Mouse (Mus musculus): ENCODE results near the gene Olfr1469. TPM values are rescaled to one million over a fixed set of nuclear protein-coding genes. Genes with fewer than 3 reads are reported as not detected.
"Not testable (repeated sequence)": the region's sequence is repeated elsewhere in the genome, so short reads cannot be mapped to it uniquely, and the experiment has no call there.

The Olfr1469 gene
- not detected in 2 replicates for polyA plus RNA-seq (2014; fragmentation: Nextera tagmentation; extraction: Ambion mirVana)

DNA sequence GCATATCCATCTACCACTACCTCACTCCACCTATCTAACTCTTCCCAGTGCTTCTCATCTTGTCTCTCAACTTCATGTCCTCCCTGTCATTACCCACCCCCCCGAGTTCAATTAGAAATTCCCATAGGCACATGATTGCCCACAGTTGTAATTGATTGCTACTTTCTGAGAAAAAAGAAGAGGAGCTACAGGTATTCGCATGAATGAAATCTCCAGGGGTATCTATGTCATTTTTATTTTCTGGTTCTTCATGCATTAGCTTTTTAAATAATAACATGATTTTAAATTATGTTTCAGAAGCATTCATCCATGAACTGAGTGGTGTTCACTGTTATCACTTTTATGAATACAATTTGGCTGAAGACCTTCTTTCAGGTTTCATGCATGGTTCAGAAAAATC is at the start of gene Olfr1469:
Olfr1469 (plus strand) TSS at position 301 of the 400 bp plus-strand sequence.
- Histone ChIP-seq H3K27me3 (ENCODE audit: control insufficient read depth, insufficient read depth, low read length) (no peaks in the 10 kb centered on the region), H3K27ac (ENCODE audit: low read depth, low read length) (no peak within 1 kb of the TSS), H3K9me3 (ENCODE audit: control insufficient read depth, low read length) (peaks cover 5% of the 10 kb centered on the region), H3K4me2 (ENCODE audit: low read depth) (no peak within 1 kb of the TSS), H3K4me1 (ENCODE audit: control insufficient read depth, insufficient read depth, low read length) (no peaks in the 10 kb centered on the region), H3K9ac (ENCODE audit: low read length) (no peak within 1 kb of the TSS), H3K4me3 (ENCODE audit: low read depth, low read length) (no peak within 1 kb of the TSS), H3K36me3 (ENCODE audit: control insufficient read depth, insufficient read depth, low read length) (no peaks in the 10 kb centered on the region)
- WGBS = 74% methylated on average over 2 of the region's 2 CpGs
- ATAC-seq (ENCODE audit: insufficient read depth, low FRiP score, low TSS enrichment) = no peak
- DNase-seq (ENCODE audit: low spot score) = no peak

DNA sequence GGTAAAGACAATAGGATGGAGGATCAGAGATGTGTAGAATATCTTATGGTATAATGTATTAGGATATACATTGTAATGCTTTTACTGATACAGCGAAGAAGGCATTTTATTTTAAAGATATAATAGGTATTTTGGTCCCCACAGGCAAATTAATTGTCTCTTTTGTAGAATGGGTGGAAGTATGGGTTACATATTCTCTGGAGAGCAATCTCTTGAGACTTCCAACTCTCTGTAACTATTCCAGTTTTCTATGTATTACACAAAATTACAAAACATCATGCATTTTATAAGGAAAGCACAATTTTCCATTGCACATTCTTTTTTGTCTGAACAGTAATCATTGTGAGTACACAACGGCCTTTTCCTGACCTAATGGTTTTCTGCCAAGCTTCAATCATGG is 45.7 kb upstream of the Olfr1469 start, which contains the start of gene Olfr1467:
Olfr1467 (plus strand) TSS at position 301 of the 400 bp plus-strand sequence.
- Histone ChIP-seq H3K27me3 (ENCODE audit: control insufficient read depth, insufficient read depth, low read length) (no peaks in the 10 kb centered on the region), H3K36me3 (ENCODE audit: control insufficient read depth, insufficient read depth, low read length) (no peaks in the 10 kb centered on the region), H3K27ac (ENCODE audit: low read depth, low read length) (no peak within 1 kb of the TSS), H3K9me3 (ENCODE audit: control insufficient read depth, low read length) (0 out of 2 replicates have a peak, but pooled peaks cover 5% of the 10 kb centered on the region), H3K4me3 (ENCODE audit: low read depth, low read length) (no peak within 1 kb of the TSS), H3K9ac (ENCODE audit: low read length) (no peak within 1 kb of the TSS), H3K4me2 (ENCODE audit: low read depth) (no peak within 1 kb of the TSS), H3K4me1 (ENCODE audit: control insufficient read depth, insufficient read depth, low read length) (no peaks in the 10 kb centered on the region)
- ATAC-seq (ENCODE audit: insufficient read depth, low FRiP score, low TSS enrichment) = no peak
- 76% methylated on average over 2 of the region's 2 CpGs for WGBS
- no peak for DNase-seq (ENCODE audit: low spot score)

DNA sequence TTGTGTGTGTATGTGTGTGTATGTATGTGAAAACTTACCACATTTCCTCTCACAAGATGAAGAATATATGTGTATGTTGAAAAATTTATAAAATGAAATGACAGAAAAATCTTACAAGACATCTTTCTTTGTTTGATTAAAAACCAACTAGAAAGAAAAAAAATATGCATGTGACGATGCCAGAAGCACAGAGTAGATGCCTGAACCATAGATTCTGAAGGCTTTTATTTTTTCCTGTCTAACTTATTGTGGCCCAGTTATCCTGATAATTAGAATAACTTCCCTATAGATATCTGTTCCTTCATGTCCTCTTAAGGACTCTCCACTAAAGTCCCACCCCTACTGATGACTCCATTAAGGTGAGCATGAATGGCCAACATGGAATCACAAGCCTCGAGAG is 35.5 kb downstream of the Olfr1469 start, which contains the start of gene Olfr1471:
Olfr1471 (plus strand) TSS at position 301 of the 400 bp plus-strand sequence.
- not testable (repeated sequence) for H3K4me3 ChIP-seq (ENCODE audit: low read depth, low read length); H3K27me3 ChIP-seq (ENCODE audit: control insufficient read depth, insufficient read depth, low read length); H3K4me1 ChIP-seq (ENCODE audit: control insufficient read depth, insufficient read depth, low read length); H3K27ac ChIP-seq (ENCODE audit: low read depth, low read length); ATAC-seq (ENCODE audit: insufficient read depth, low FRiP score, low TSS enrichment); H3K9ac ChIP-seq (ENCODE audit: low read length); DNase-seq (ENCODE audit: low spot score); H3K9me3 ChIP-seq (ENCODE audit: control insufficient read depth, low read length); H3K4me2 ChIP-seq (ENCODE audit: low read depth); H3K36me3 ChIP-seq (ENCODE audit: control insufficient read depth, insufficient read depth, low read length)
- 85% methylated on average over 2 of the region's 2 CpGs for WGBS

DNA sequence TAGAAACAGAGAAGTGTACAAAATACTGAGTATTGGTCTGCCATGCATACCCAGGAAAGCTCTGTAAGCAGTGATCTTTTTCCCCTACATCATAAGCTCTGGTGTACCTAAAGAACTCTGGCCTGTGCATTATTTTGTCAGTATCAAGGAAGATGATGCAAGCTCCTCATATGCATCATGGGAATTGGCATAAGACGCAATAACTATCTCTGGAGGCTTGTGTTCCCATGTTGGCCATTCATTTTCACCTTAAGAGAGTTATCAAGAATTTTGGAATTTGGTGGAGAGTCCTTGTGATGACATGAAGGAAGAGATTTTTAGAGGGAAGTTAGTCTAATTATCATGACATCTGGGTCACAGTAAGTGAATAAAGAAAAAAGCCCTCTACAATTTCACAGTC is 48.3 kb downstream of the Olfr1469 start, which contains the start of gene Olfr1472:
Olfr1472 (minus strand) TSS at position 101 of the 400 bp plus-strand sequence.
- no peak for DNase-seq (ENCODE audit: low spot score)

More for the DNA sequence above, 48.3 kb downstream of the Olfr1469 start, which contains the start of gene Olfr1472:
- H3K9me3 ChIP-seq (ENCODE audit: control insufficient read depth, low read length) = no peaks in the 10 kb centered on the region
- H3K9ac ChIP-seq (ENCODE audit: low read length) = no peak within 1 kb of the TSS
- H3K4me1 ChIP-seq (ENCODE audit: control insufficient read depth, insufficient read depth, low read length) = no peaks in the 10 kb centered on the region
- 90% methylated on average over 1 of the region's 1 CpGs for WGBS
- no peak within 1 kb of the TSS for H3K27ac ChIP-seq (ENCODE audit: low read depth, low read length)
- ATAC-seq (ENCODE audit: insufficient read depth, low FRiP score, low TSS enrichment) = no peak
- H3K4me3 ChIP-seq (ENCODE audit: low read depth, low read length) = no peak within 1 kb of the TSS
- H3K27me3 ChIP-seq (ENCODE audit: control insufficient read depth, insufficient read depth, low read length) = no peaks in the 10 kb centered on the region
- H3K4me2 ChIP-seq (ENCODE audit: low read depth) = no peak within 1 kb of the TSS
- H3K36me3 ChIP-seq (ENCODE audit: control insufficient read depth, insufficient read depth, low read length) = no peaks in the 10 kb centered on the region

Other genes starting within 250 kb of the Olfr1469 start
- gene Olfr1461, start 244.8 kb upstream of the Olfr1469 start, polyA plus RNA-seq (2014; fragmentation: Nextera tagmentation; extraction: Ambion mirVana) = not detected in 2 replicates
- gene Olfr1462, start 222.1 kb upstream of the Olfr1469 start, polyA plus RNA-seq (2014; fragmentation: Nextera tagmentation; extraction: Ambion mirVana) = not detected in 2 replicates
- gene Olfr1463, start 176.5 kb upstream of the Olfr1469 start, polyA plus RNA-seq (2014; fragmentation: Nextera tagmentation; extraction: Ambion mirVana) = not detected in 2 replicates
- gene Olfr1465, start 92.3 kb upstream of the Olfr1469 start, polyA plus RNA-seq (2014; fragmentation: Nextera tagmentation; extraction: Ambion mirVana) = not detected in 2 replicates
- gene Olfr1466, start 69.0 kb upstream of the Olfr1469 start, polyA plus RNA-seq (2014; fragmentation: Nextera tagmentation; extraction: Ambion mirVana) = not detected in 2 replicates
- not detected in 2 replicates for gene Olfr1467, start 45.6 kb upstream of the Olfr1469 start, polyA plus RNA-seq (2014; fragmentation: Nextera tagmentation; extraction: Ambion mirVana)
- not detected in 2 replicates for gene Olfr1471, start 35.6 kb downstream of the Olfr1469 start, polyA plus RNA-seq (2014; fragmentation: Nextera tagmentation; extraction: Ambion mirVana)
- gene Olfr1472, start 48.2 kb downstream of the Olfr1469 start, polyA plus RNA-seq (2014; fragmentation: Nextera tagmentation; extraction: Ambion mirVana) = not detected in 2 replicates
- not detected in 2 replicates for gene Olfr1474, start 61.7 kb downstream of the Olfr1469 start, polyA plus RNA-seq (2014; fragmentation: Nextera tagmentation; extraction: Ambion mirVana)
- not detected in 2 replicates for gene Olfr1475, start 72.3 kb downstream of the Olfr1469 start, polyA plus RNA-seq (2014; fragmentation: Nextera tagmentation; extraction: Ambion mirVana)
- not detected in 2 replicates for gene Olfr1477, start 92.7 kb downstream of the Olfr1469 start, polyA plus RNA-seq (2014; fragmentation: Nextera tagmentation; extraction: Ambion mirVana)
- gene Olfr1480, start 120.1 kb downstream of the Olfr1469 start, polyA plus RNA-seq (2014; fragmentation: Nextera tagmentation; extraction: Ambion mirVana) = not detected in 2 replicates
- not detected in 2 replicates for gene Olfr1484, start 175.7 kb downstream of the Olfr1469 start, polyA plus RNA-seq (2014; fragmentation: Nextera tagmentation; extraction: Ambion mirVana)
- gene Olfr1487, start 209.5 kb downstream of the Olfr1469 start, polyA plus RNA-seq (2014; fragmentation: Nextera tagmentation; extraction: Ambion mirVana) = not detected in 2 replicates
- not detected in 2 replicates for gene Olfr1489, start 223.8 kb downstream of the Olfr1469 start, polyA plus RNA-seq (2014; fragmentation: Nextera tagmentation; extraction: Ambion mirVana)
- not detected in 2 replicates for gene Olfr1490, start 243.2 kb downstream of the Olfr1469 start, polyA plus RNA-seq (2014; fragmentation: Nextera tagmentation; extraction: Ambion mirVana)

Data from neural tube, embryonic 11.5 days (tissue).